Mouse (Mus musculus) limb, embryonic 12.5 days (tissue): ENCODE measurements around the gene Smim20. TPM values are rescaled to one million over a fixed set of nuclear protein-coding genes. Genes with fewer than 3 reads are reported as not detected.

ENCODE experiments used
- ATAC-seq: fragments of 200-750 bp; cut with Nextera tagmentation; 2 replicates; pipeline ENCODE4 v1.8.0; 2017; ENCODE audit warnings: low read depth, moderate TSS enrichment; ENCODE audit not compliant: insufficient number of reproducible peaks, insufficient read depth, low FRiP score, low TSS enrichment
- H3K27ac ChIP-seq: fragments of 300-500 bp; sonication (generic); 2 replicates; pipeline ENCODE4 v1.5.1; 2016; ENCODE audit warnings: mild to moderate bottlenecking, moderate library complexity
- H3K27me3 ChIP-seq: fragments of 300-500 bp; sonication (generic); 2 replicates; pipeline ENCODE4 v1.6.1; 2016; ENCODE audit warnings: mild to moderate bottlenecking, moderate library complexity
- H3K36me3 ChIP-seq: fragments of 300-500 bp; sonication (generic); 2 replicates; pipeline ENCODE4 v1.6.1; 2016; ENCODE audit warnings: mild to moderate bottlenecking, moderate library complexity
- H3K4me1 ChIP-seq: fragments of 300-500 bp; sonication (generic); replicated peaks from 2 replicates; pipeline ENCODE4 v1.6.1; 2016
- H3K4me2 ChIP-seq: fragments of 300-500 bp; sonication (generic); 2 replicates; pipeline ENCODE4 v1.6.1; 2016; ENCODE audit warnings: mild to moderate bottlenecking, moderate library complexity
- H3K4me3 ChIP-seq: fragments of 300-500 bp; sonication (generic); replicated peaks from 2 replicates; pipeline ENCODE4 v1.5.1; 2016; ENCODE audit warnings: mild to moderate bottlenecking
- H3K9ac ChIP-seq: fragments of 300-500 bp; sonication (generic); replicated peaks from 2 replicates; pipeline ENCODE4 v1.6.1; 2016; ENCODE audit warnings: mild to moderate bottlenecking, moderate library complexity
- H3K9me3 ChIP-seq: fragments of 300-500 bp; sonication (generic); 2 replicates; pipeline ENCODE4 v1.6.1; 2016; ENCODE audit warnings: mild to moderate bottlenecking, moderate library complexity
- WGBS: fragments of 180-500 bp; shearing (Covaris S2); methylation state at CpG from one replicate; pipeline ENCODE4 v1.1.7; 2016; 5-methylcytosine and 5-hydroxymethylcytosine counted together
- polyA plus RNA-seq: library from polyadenylated mRNA; unstranded; fragments of >200 nt; fragmentation: Nextera tagmentation; extraction: Ambion mirVana; gene quantifications from 2 replicates; pipeline ENCODE4 v1.2.1, GENCODE M21; 2016

The Smim20 gene
- polyA plus RNA-seq, 1 experiment from 2014 or later: 66.0 TPM

DNA sequence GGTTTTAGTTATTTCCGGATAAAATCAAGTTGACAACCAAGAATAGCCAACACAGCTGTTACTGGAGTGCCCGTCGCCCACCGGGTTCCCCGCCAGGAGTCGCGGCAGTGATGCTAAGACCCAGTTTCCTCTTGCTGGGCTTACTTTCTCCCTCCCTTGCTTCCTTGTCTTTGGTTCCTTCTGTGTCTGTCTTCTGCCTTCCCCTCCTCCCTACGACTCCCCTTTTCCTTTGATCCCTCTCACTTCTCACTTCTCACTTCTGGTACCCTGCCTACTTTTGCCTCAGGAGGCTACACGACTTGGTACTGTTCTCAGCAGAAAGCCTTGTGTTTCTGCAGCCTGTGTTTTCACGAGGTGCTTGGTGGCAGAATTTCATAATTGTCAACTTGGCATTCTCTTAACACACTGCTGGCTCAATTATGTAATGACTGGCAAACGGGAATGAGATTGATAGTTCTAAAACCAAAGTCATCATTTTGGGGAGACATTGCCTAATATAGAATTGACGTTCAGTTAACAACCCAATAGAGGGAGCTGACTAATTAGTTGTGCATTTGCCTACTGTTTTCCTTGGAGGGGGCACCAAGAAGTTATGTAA is 12.4 kb downstream of the Smim20 start:
- H3K4me1 ChIP-seq: peaks cover 38% of the 10 kb centered on the region
- H3K4me2 ChIP-seq: no peak overlapping the region
- no peak overlapping the region for H3K9ac ChIP-seq
- ATAC-seq: no peak
- WGBS: 63% methylated on average over 12 of the region's 12 CpGs
- H3K36me3 ChIP-seq: peaks cover 12% of the 10 kb centered on the region
- no peaks in the 10 kb centered on the region for H3K9me3 ChIP-seq
- H3K4me3 ChIP-seq: no peak overlapping the region
- no peak overlapping the region for H3K27ac ChIP-seq
- no peaks in the 10 kb centered on the region for H3K27me3 ChIP-seq

GRCm38 (mm10) chr5:53282487-53282886 is 15.6 kb downstream of the Smim20 start:
- peaks cover 10% of the 10 kb centered on the region; the same call in 1 of the 2 replicates for H3K4me1 ChIP-seq
- H3K9me3 ChIP-seq: no peaks in the 10 kb centered on the region
- no peak overlapping the region for H3K27ac ChIP-seq
- no peak for ATAC-seq
- WGBS: 90% methylated on average over 4 of the region's 4 CpGs
- no peak overlapping the region for H3K4me2 ChIP-seq
- peaks cover 12% of the 10 kb centered on the region for H3K36me3 ChIP-seq
- no peak overlapping the region for H3K4me3 ChIP-seq
- H3K27me3 ChIP-seq: no peaks in the 10 kb centered on the region
- no peak overlapping the region for H3K9ac ChIP-seq

GRCm38 (mm10) chr5:53286406-53286805 is 19.5 kb downstream of the Smim20 start:
- Histone ChIP-seq H3K27me3 (no peaks in the 10 kb centered on the region), H3K27ac (no peak overlapping the region), H3K9ac (no peak overlapping the region), H3K4me3 (no peak overlapping the region), H3K4me2 (no peak overlapping the region), H3K9me3 (no peaks in the 10 kb centered on the region), H3K36me3 (no peaks in the 10 kb centered on the region), H3K4me1 (peaks cover 8% of the 10 kb centered on the region; the same call in 1 of the 2 replicates)
- no peak for ATAC-seq
- 94% methylated on average over 2 of the region's 2 CpGs for WGBS

- H3K9ac ChIP-seq: no peak overlapping the region
- WGBS: 47% methylated on average over 9 of the region's 9 CpGs
Observed at GRCm38 (mm10) chr5:53289438-53289837, 22.6 kb downstream of the Smim20 start.

GRCm38 (mm10) chr5:53294627-53295026 is 27.7 kb downstream of the Smim20 start:
- H3K27ac ChIP-seq: no peak overlapping the region
- H3K27me3 ChIP-seq: no peaks in the 10 kb centered on the region
- 87% methylated on average over 5 of the region's 5 CpGs for WGBS
- H3K36me3 ChIP-seq: no peaks in the 10 kb centered on the region
- H3K4me2 ChIP-seq: no peak overlapping the region
- no peak overlapping the region for H3K4me3 ChIP-seq
- no peaks in the 10 kb centered on the region for H3K9me3 ChIP-seq
- no peak for ATAC-seq
- no peak overlapping the region for H3K9ac ChIP-seq
- no peaks in the 10 kb centered on the region for H3K4me1 ChIP-seq

More at GRCm38 (mm10) chr5:53289438-53289837, 22.6 kb downstream of the Smim20 start:
- Histone ChIP-seq H3K4me2 (no peak overlapping the region), H3K9me3 (no peaks in the 10 kb centered on the region), H3K27ac (no peak overlapping the region), H3K36me3 (no peaks in the 10 kb centered on the region), H3K4me1 (peaks cover 4% of the 10 kb centered on the region; the same call in 1 of the 2 replicates), H3K27me3 (no peaks in the 10 kb centered on the region), H3K4me3 (no peak overlapping the region)
- no peak for ATAC-seq

DNA sequence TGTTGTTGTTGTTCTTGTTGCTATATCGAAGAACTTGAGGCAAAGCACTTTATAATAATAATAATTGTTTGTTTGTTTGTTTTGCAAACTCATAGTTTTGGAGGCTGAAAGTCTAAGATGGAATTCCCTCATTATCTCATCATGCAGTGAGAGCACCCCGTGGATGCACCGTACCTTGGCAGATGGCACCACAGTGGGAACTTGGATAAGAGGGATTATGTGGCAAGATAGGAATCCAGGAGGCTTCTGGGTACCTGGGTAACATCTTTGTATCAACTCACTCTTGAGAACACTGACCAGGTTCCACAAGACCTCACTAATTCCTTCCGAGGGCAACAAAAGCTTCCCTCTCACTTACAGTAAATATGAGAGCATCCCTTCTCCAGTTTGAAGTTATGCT is 30.1 kb downstream of the Smim20 start:
- WGBS: 92% methylated on average over 4 of the region's 4 CpGs

DNA sequence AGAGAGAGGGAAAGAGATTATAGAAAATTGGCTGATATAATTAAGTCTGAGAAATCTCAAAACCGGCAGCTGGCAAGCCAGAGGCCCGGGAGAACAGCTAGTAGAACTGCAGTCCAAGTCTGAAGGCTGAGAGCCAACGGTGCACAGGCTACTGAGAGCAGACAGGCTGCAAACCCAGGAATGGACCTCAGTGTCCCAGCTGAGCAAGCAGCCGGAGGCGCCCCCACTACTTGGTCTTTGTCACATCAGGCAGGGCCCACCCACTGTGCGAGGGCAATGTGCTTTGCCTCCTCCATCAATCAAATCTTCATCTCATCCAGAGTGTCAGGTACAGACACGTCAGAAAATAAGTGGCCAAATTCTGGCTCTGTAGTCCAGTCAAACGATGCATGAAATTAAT is 34.6 kb downstream of the Smim20 start:
- H3K27ac ChIP-seq: no peak overlapping the region
- no peaks in the 10 kb centered on the region for H3K9me3 ChIP-seq
- H3K27me3 ChIP-seq: no peaks in the 10 kb centered on the region
- 73% methylated on average over 8 of the region's 8 CpGs for WGBS
- no peaks in the 10 kb centered on the region for H3K4me1 ChIP-seq
- no peak overlapping the region for H3K4me2 ChIP-seq
- no peaks in the 10 kb centered on the region for H3K36me3 ChIP-seq
- H3K9ac ChIP-seq: no peak overlapping the region
- no peak overlapping the region for H3K4me3 ChIP-seq
- no peak for ATAC-seq

More for the DNA sequence above, 30.1 kb downstream of the Smim20 start:
- Histone ChIP-seq H3K4me1 (no peaks in the 10 kb centered on the region), H3K27ac (no peak overlapping the region), H3K36me3 (no peaks in the 10 kb centered on the region), H3K4me3 (no peak overlapping the region), H3K9me3 (no peaks in the 10 kb centered on the region), H3K9ac (no peak overlapping the region), H3K4me2 (no peak overlapping the region), H3K27me3 (no peaks in the 10 kb centered on the region)
- no peak for ATAC-seq

DNA sequence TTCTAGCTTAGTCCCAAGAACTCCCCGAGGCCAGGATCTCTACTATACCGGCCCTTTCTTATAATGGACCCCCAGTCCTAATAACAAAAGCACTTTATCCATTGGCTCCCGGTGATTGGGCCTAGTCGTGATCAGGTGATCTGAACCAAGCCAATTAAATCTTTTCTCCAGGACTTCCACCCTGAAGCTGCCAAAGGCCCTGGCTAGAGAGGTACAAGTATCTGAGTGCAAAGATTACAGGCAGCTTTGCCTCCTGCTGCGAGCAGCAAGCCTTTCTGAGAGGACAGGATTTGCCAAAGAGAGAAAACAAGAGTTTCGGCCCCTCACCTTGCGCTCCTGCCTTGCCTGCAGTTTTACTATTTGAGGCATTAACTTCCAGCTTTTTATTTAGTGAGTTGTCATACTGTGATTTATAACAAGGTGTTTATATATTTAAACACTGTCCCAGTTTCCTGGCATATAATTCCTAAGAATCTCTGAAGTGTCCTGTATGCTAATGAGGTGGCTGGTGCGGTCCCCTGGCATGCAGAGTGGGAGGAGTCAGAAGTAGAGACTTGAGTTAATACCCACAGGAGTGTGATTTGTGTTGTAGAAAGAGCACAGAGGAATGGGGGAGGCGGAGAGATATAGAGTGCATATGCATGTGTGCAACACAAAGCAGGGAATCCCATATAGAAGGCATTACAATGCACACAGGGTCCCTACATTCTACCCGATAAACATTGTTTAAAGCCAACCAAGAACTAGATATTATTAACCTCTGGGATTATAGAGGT is 36.2 kb downstream of the Smim20 start:
- no peak overlapping the region for H3K4me3 ChIP-seq
- WGBS: 80% methylated on average over 10 of the region's 10 CpGs
- no peak overlapping the region for H3K4me2 ChIP-seq
- no peak overlapping the region for H3K27ac ChIP-seq
- H3K9me3 ChIP-seq: no peaks in the 10 kb centered on the region
- no peaks in the 10 kb centered on the region for H3K27me3 ChIP-seq
- no peak overlapping the region for H3K9ac ChIP-seq
- no peak for ATAC-seq
- no peaks in the 10 kb centered on the region for H3K4me1 ChIP-seq
- no peaks in the 10 kb centered on the region for H3K36me3 ChIP-seq

DNA sequence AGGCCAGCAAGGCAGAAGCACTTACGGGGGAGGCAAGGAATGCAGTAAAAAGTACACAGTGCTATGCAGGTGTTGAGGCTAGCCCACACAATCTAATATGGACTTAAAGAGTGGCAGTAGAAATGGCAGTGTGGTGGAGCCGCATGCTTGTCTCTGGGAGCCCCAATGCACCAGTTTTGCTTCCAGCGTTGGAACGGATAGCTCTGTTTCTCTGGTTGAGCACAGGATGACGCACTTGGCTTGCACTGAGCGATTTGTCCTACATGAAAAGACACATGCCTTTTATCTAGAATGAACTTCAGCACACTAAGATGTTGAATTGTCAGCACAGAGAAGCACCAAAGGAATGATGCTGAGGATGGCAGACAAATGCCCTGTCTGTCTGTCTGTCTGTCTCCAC is 37.1 kb downstream of the Smim20 start:
- no peaks in the 10 kb centered on the region for H3K4me1 ChIP-seq
- H3K4me3 ChIP-seq: no peak overlapping the region
- WGBS: 95% methylated on average over 6 of the region's 6 CpGs
- no peak overlapping the region for H3K9ac ChIP-seq
- no peak overlapping the region for H3K4me2 ChIP-seq
- H3K9me3 ChIP-seq: no peaks in the 10 kb centered on the region
- H3K27me3 ChIP-seq: no peaks in the 10 kb centered on the region
- no peak for ATAC-seq
- no peaks in the 10 kb centered on the region for H3K36me3 ChIP-seq
- H3K27ac ChIP-seq: no peak overlapping the region

DNA sequence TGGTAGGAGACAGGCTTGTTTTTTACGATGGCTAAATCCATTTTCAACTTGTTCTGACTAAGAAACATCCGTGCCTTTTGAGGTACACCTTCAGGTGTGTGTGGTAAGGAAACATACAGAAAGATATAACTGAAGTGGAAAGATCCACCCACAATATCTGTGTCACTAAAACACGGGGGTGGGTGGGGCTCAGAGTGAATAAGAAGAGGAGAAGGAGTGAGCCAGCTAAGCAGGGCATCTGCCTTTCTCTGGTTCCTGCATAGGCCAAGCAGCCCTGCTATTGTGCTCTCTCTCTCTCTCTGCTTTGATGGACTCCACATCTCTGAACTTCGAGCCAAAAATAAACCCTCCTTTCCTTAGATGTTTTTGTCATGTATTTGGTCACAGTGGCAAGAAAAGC is 38.1 kb downstream of the Smim20 start:
- ATAC-seq: no peak
- Histone ChIP-seq H3K4me1 (no peaks in the 10 kb centered on the region), H3K27ac (no peak overlapping the region), H3K9me3 (no peaks in the 10 kb centered on the region), H3K4me3 (no peak overlapping the region), H3K36me3 (no peaks in the 10 kb centered on the region), H3K27me3 (no peaks in the 10 kb centered on the region), H3K4me2 (no peak overlapping the region), H3K9ac (no peak overlapping the region)
- WGBS: 69% methylated on average over 4 of the region's 4 CpGs

GRCm38 (mm10) chr5:53306864-53307263 is 40.0 kb downstream of the Smim20 start:
- Histone ChIP-seq H3K4me2 (no peak overlapping the region), H3K27me3 (no peaks in the 10 kb centered on the region), H3K9me3 (no peaks in the 10 kb centered on the region), H3K9ac (no peak overlapping the region), H3K4me3 (no peak overlapping the region), H3K27ac (no peak overlapping the region), H3K36me3 (no peaks in the 10 kb centered on the region), H3K4me1 (no peaks in the 10 kb centered on the region)
- no peak for ATAC-seq
- 90% methylated on average over 3 of the region's 3 CpGs for WGBS
